Mouse (Mus musculus) embryonic fibroblast, embryonic 13.5 days (primary cell): ENCODE data around the gene Vtcn1.

Source experiments
- CTCF ChIP-seq: IDR thresholded peaks from 2 replicates; pipeline ENCODE4 v1.5.1; 2011; ENCODE audit warnings: mild to moderate bottlenecking, control low read depth, low read length, moderate library complexity, borderline replicate concordance; ENCODE audit not compliant: insufficient read depth
- POLR2A ChIP-seq: IDR thresholded peaks from 2 replicates; pipeline ENCODE4 v1.6.1; 2011; ENCODE audit warnings: low read depth, mild to moderate bottlenecking, control low read depth, low read length, moderate library complexity

GRCm38 (mm10) chr3:100825225-100825965, at the start of gene Vtcn1:
- no peak for TF ChIP-seq CTCF
- TF ChIP-seq POLR2A = no peak
